Mouse (Mus musculus): ENCODE measurements around the gene Ube2b. TPM values are rescaled to one million over a fixed set of nuclear protein-coding genes. Genes with fewer than 3 reads are reported as not detected.

Gene Ube2b
- polyA plus RNA-seq, 1 experiment from 2014 or later = 212 TPM

DNA sequence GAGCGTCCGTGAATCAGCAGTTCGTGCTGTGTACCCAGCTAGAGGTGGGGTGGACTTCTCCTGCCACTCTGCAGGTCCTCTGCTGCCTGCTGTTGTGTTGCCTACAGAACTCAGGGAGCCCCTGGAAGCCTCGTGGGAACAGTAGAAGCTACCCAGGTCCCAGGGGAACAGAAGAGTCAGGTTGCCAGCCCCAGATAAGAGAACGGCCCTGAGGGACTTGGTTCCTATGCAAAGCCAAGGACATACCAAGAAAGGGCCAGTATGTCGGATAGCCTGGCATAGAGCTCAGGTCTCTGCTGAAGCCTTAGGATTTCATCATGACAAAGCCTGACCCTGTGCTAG lies 57.1 kb downstream of the Ube2b start:
- peaks cover 13% of the 10 kb centered on the region for H3K4me1 ChIP-seq (replicated peaks)
- H3K27ac ChIP-seq = no peak overlapping the region
- ATAC-seq = no peak
- H3K9me3 ChIP-seq = no peaks in the 10 kb centered on the region
- H3K4me2 ChIP-seq (replicated peaks) = no peak overlapping the region
- no peaks in the 10 kb centered on the region for H3K27me3 ChIP-seq (replicated peaks)
- WGBS = 63% methylated on average over 6 of the region's 6 CpGs
- H3K9ac ChIP-seq = no peak overlapping the region
- no peaks in the 10 kb centered on the region for H3K36me3 ChIP-seq
- no peak overlapping the region for H3K4me3 ChIP-seq (replicated peaks)

GRCm38 (mm10) chr11:51942602-51943499 lies 57.7 kb downstream of the Ube2b start:
- Histone ChIP-seq H3K4me3 (replicated peaks) (no peak overlapping the region), H3K27ac (no peak overlapping the region), H3K36me3 (no peaks in the 10 kb centered on the region), H3K4me1 (replicated peaks) (peaks cover 13% of the 10 kb centered on the region), H3K9me3 (no peaks in the 10 kb centered on the region), H3K9ac (no peak overlapping the region), H3K27me3 (replicated peaks) (no peaks in the 10 kb centered on the region), H3K4me2 (replicated peaks) (no peak overlapping the region)
- WGBS = 62% methylated on average over 15 of the region's 15 CpGs
- no peak for ATAC-seq

- Histone ChIP-seq H3K9ac (no peak overlapping the region), H3K4me3 (replicated peaks) (no peak overlapping the region), H3K27me3 (replicated peaks) (no peaks in the 10 kb centered on the region), H3K4me2 (replicated peaks) (no peak overlapping the region), H3K27ac (no peak overlapping the region), H3K36me3 (no peaks in the 10 kb centered on the region), H3K4me1 (replicated peaks) (peaks cover 11% of the 10 kb centered on the region), H3K9me3 (no peaks in the 10 kb centered on the region)
- ATAC-seq = no peak
- WGBS = 50% methylated on average over 13 of the region's 13 CpGs
These were observed 60.0 kb downstream of the Ube2b start for GRCm38 (mm10) chr11:51940511-51940955.

GRCm38 (mm10) chr11:51939590-51939955 lies 61.0 kb downstream of the Ube2b start:
- peaks cover 7% of the 10 kb centered on the region; the same call in 1 of the 2 replicates for H3K4me1 ChIP-seq (replicated peaks)
- no peaks in the 10 kb centered on the region for H3K27me3 ChIP-seq (replicated peaks)
- no peak for ATAC-seq
- H3K4me3 ChIP-seq (replicated peaks) = no peak overlapping the region
- no peaks in the 10 kb centered on the region for H3K36me3 ChIP-seq
- no peak overlapping the region for H3K4me2 ChIP-seq (replicated peaks)
- WGBS = 59% methylated on average over 8 of the region's 8 CpGs
- no peaks in the 10 kb centered on the region for H3K9me3 ChIP-seq
- H3K27ac ChIP-seq = no peak overlapping the region
- no peak overlapping the region for H3K9ac ChIP-seq

- no peak overlapping the region for H3K9ac ChIP-seq
- H3K27me3 ChIP-seq (replicated peaks) = no peaks in the 10 kb centered on the region
- no peak for ATAC-seq
- H3K4me1 ChIP-seq (replicated peaks) = peaks cover 7% of the 10 kb centered on the region; the same call in 1 of the 2 replicates
- no peak overlapping the region for H3K27ac ChIP-seq
- no peak overlapping the region for H3K4me3 ChIP-seq (replicated peaks)
- no peak overlapping the region for H3K4me2 ChIP-seq (replicated peaks)
- no peaks in the 10 kb centered on the region for H3K36me3 ChIP-seq
- 86% methylated on average over 12 of the region's 12 CpGs for WGBS
- no peaks in the 10 kb centered on the region for H3K9me3 ChIP-seq
These were observed 61.6 kb downstream of the Ube2b start for GRCm38 (mm10) chr11:51938817-51939589.

DNA sequence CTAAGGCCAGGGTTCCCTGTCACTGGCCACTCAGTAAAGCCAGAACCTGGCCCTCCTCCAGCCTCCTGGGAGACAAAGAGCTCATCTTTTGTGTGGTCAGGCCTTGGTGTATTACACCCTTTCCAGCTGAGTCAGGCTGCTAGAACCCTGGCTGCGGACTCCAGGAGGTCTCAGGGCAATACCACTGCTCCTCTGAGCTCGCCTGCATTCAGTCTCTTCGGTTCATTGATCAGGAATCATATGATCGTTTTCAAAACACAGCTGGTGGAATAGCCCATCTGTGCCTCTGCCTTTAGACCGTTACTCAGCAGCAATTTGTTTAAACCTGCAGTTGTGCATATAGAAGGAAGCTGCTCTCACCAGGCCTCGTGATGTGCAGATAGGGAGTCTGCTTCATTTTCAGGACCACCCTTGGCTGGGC lies 63.2 kb downstream of the Ube2b start:
- H3K27me3 ChIP-seq (replicated peaks) = no peaks in the 10 kb centered on the region
- no peak overlapping the region for H3K27ac ChIP-seq
- no peaks in the 10 kb centered on the region for H3K9me3 ChIP-seq
- no peak for ATAC-seq
- H3K9ac ChIP-seq = no peak overlapping the region
- no peaks in the 10 kb centered on the region for H3K36me3 ChIP-seq
- 72% methylated on average over 6 of the region's 6 CpGs for whole genome bisulfite sequencing
- H3K4me1 ChIP-seq (replicated peaks) = no peaks in the 10 kb centered on the region
- H3K4me2 ChIP-seq (replicated peaks) = no peak overlapping the region
- no peak overlapping the region for H3K4me3 ChIP-seq (replicated peaks)

DNA sequence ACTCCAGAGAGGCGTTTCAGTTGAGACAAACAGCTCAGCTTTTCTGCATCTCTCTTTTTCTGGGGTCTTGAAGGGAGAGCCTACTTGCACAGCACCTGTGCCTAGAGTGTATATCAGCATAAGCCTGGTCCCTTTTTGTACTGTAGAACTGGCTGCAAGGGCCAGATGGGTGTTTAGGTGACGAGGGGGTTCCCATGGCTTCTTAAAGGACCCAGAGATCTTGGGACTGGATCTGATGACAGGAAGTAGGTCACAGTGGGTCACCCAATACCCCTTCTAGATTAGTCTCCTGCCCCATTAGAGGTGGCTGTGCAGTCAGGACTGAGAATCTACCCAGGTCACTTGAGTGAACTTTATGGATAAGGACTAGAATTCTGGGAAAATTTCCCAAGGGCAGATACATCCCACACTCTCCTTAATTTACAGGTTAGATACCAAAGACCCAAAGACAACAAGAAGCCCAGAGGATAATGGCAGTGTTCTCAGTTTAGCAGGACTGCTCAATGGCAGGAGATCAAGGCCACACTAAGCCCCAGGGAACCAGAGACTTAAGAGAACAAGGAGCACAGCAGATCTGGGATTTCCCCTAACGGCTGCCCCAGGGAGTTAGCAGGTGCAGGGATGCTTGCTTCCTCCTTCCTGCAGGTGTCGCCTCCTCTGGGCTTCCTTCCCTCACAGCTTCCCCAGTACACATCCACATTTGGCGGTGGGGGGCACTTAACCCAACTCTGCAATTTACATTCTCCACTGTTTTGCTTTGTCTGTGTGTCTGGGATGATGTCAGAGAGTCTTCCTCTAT lies 64.7 kb downstream of the Ube2b start:
- Histone ChIP-seq H3K4me1 (replicated peaks) (no peaks in the 10 kb centered on the region), H3K9ac (no peak overlapping the region), H3K36me3 (no peaks in the 10 kb centered on the region), H3K9me3 (no peaks in the 10 kb centered on the region), H3K27ac (no peak overlapping the region), H3K27me3 (replicated peaks) (no peaks in the 10 kb centered on the region), H3K4me3 (replicated peaks) (no peak overlapping the region), H3K4me2 (replicated peaks) (no peak overlapping the region)
- ATAC-seq = no peak
- 57% methylated on average over 5 of the region's 5 CpGs for WGBS

Other genes starting within 250 kb of the Ube2b start
- 20.1 and 20.8 TPM in 2 replicates for gene Sec24a, start 237.1 kb downstream of the Ube2b start, polyA plus RNA-seq (2015; fragmentation: Nextera tagmentation; extraction: Ambion mirVana)
- gene Sar1b, start 237.1 kb downstream of the Ube2b start, polyA plus RNA-seq (2015; fragmentation: Nextera tagmentation; extraction: Ambion mirVana) = 168 and 171 TPM in 2 replicates
- 1.3 and 1.4 TPM in 2 replicates for gene Jade2, start 143.1 kb downstream of the Ube2b start, polyA plus RNA-seq (2015; fragmentation: Nextera tagmentation; extraction: Ambion mirVana)
- 84.7 and 90.3 TPM in 2 replicates for gene Cdkn2aipnl, start 33.1 kb downstream of the Ube2b start, polyA plus RNA-seq (2015; fragmentation: Nextera tagmentation; extraction: Ambion mirVana)
- 5.4 and 6.6 TPM in 2 replicates for gene Cdkl3, start 3.5 kb upstream of the Ube2b start, polyA plus RNA-seq (2015; fragmentation: Nextera tagmentation; extraction: Ambion mirVana)
- gene Ppp2ca, start 97.9 kb upstream of the Ube2b start, polyA plus RNA-seq (2015; fragmentation: Nextera tagmentation; extraction: Ambion mirVana) = 64.8 and 69.3 TPM in 2 replicates
- not detected in 2 replicates for gene Olfr1373, start 144.8 kb upstream of the Ube2b start, polyA plus RNA-seq (2015; fragmentation: Nextera tagmentation; extraction: Ambion mirVana)
- not detected in 2 replicates for gene Olfr1371, start 213.2 kb upstream of the Ube2b start, polyA plus RNA-seq (2015; fragmentation: Nextera tagmentation; extraction: Ambion mirVana)
- gene Skp1a, start 231.2 kb upstream of the Ube2b start, polyA plus RNA-seq (2015; fragmentation: Nextera tagmentation; extraction: Ambion mirVana) = 720 and 848 TPM in 2 replicates

Data from intestine, embryonic 15.5 days (tissue).